Mouse (Mus musculus) olfactory bulb, adult 2 months (tissue): ENCODE measurements around the gene Gpr150.

Experiments used
- CTCF ChIP-seq: fragments of 200-500 bp; IDR thresholded peaks from 2 replicates; pipeline ENCODE4 v1.5.1; 2012; ENCODE audit warnings: low read depth, mild to moderate bottlenecking, low read length, moderate library complexity; ENCODE audit not compliant: insufficient read depth
- POLR2A ChIP-seq: fragments of 200-500 bp; IDR thresholded peaks from 2 replicates; pipeline ENCODE4 v1.6.1; 2012; ENCODE audit warnings: mild to moderate bottlenecking, low read depth, low read length, moderate library complexity; ENCODE audit not compliant: insufficient read depth

DNA sequence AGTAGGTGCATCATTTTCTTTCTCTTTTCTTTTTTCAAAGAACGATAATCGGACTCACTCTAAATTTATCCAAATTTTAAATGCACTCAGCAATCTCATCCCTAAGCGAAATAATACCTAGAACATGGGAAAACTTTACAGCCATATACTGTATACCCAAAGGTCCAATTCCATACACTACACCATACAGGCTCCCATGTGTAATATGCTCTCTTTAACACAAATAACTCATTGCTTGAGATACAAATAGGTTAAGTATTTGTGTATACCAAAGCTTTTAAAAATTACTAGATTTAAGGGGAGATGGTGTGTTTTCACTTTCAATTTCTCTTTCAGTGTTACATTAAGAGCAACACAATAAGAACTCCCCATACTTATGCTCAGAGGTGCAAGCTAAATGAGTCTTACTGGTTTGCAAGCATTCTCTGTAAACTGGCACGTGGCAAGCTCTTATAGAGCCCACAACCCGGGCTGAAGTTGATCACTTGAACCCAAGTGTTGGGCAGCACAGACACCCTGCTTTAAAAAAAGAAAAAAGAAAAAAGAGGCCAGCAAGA is 37.9 kb downstream of the Gpr150 start:
- TF ChIP-seq CTCF (no peak), POLR2A (no peak)
